Mouse (Mus musculus) bone marrow, adult 2 months (tissue): ENCODE results near the gene Oxnad1. TPM values are rescaled to one million over a fixed set of nuclear protein-coding genes. Genes with fewer than 3 reads are reported as not detected.
A peak's percentile ranks its signal among the peaks of the same experiment; 100 is the strongest.
"Not testable (repeated sequence)": the region's sequence is repeated elsewhere in the genome, so short reads cannot be mapped to it uniquely, and the experiment has no call there.

Source experiments
- H3K27ac ChIP-seq: fragments of 200-500 bp; 2 replicates; pipeline ENCODE4 v1.5.1; 2012; ENCODE audit warnings: low read depth, mild to moderate bottlenecking, control low read depth, inconsistent platforms, low read length; ENCODE audit not compliant: control insufficient read depth, poor library complexity, insufficient read depth
- H3K4me1 ChIP-seq: fragments of 200-500 bp; 2 replicates; pipeline ENCODE4 v1.6.1; 2011; ENCODE audit warnings: low read length; ENCODE audit not compliant: control insufficient read depth, insufficient read depth
- H3K4me3 ChIP-seq: fragments of 200-500 bp; replicated peaks from 2 replicates; pipeline ENCODE3; 2011; ENCODE audit warnings: mild to moderate bottlenecking, low read depth, low read length, control low read depth; ENCODE audit not compliant: control insufficient read depth
- CTCF ChIP-seq: fragments of 200-500 bp; IDR thresholded peaks from 2 replicates; pipeline ENCODE4 v1.5.1; 2011; ENCODE audit warnings: low read length, control low read depth; ENCODE audit not compliant: control insufficient read depth, insufficient read depth
- POLR2A ChIP-seq: fragments of 200-500 bp; IDR thresholded peaks from 2 replicates; pipeline ENCODE4 v1.6.1; 2011; ENCODE audit warnings: low read depth, mild to moderate bottlenecking, control low read depth, low read length, borderline replicate concordance; ENCODE audit not compliant: control insufficient read depth
- WGBS: fragments of 180-500 bp; shearing (Covaris S2); methylation state at CpG from one replicate; pipeline ENCODE4 v1.1.7; 2018; 5-methylcytosine and 5-hydroxymethylcytosine counted together
- polyA plus RNA-seq: library from polyadenylated mRNA; stranded (reverse); fragments of >200 nt; gene quantifications from 2 replicates; pipeline ENCODE4 v1.2.4, GENCODE M21; 2011; ENCODE audit warnings: low replicate concordance; ENCODE audit not compliant: missing spikeins, insufficient read depth, insufficient read length

Gene Oxnad1
- polyA plus RNA-seq, 1 experiment = 6.5 TPM

- Histone ChIP-seq H3K27ac (no peak overlapping the region), H3K4me1 (no peaks in the 10 kb centered on the region), H3K4me3 (no peak overlapping the region)
- 94% methylated on average over 6 of the region's 6 CpGs for WGBS
- no peak for TF ChIP-seq CTCF
Measured at GRCm38 (mm10) chr14:32082891-32083290, 2.3 kb upstream of the Oxnad1 start.

GRCm38 (mm10) chr14:32083466-32083865 lies 1.7 kb upstream of the Oxnad1 start:
- WGBS = 89% methylated on average over 2 of the region's 2 CpGs
- no peaks in the 10 kb centered on the region for H3K4me1 ChIP-seq
- no peak overlapping the region for H3K4me3 ChIP-seq
- no peak overlapping the region for H3K27ac ChIP-seq
- TF ChIP-seq CTCF = no peak
- no peak for TF ChIP-seq POLR2A

- Histone ChIP-seq H3K27ac (peak within 1 kb of the TSS; percentile 84), H3K4me3 (peak within 1 kb of the TSS; percentile 95), H3K4me1 (no peaks in the 10 kb centered on the region)
- WGBS = under 1% methylated on average over 43 of the region's 43 CpGs
- peak; percentile 48; the same call in 1 of the 2 replicates for TF ChIP-seq CTCF
- TF ChIP-seq POLR2A = peak; percentile 80; the same call in 1 of the 2 replicates
Measured at GRCm38 (mm10) chr14:32085486-32086201, 470 bp downstream of the Oxnad1 start, which contains the start of gene Dph3. Gene Dph3 (minus strand): TSS chr14:32085729.

GRCm38 (mm10) chr14:32086226-32086625 lies 1.1 kb downstream of the Oxnad1 start:
- Histone ChIP-seq H3K27ac (no peak overlapping the region), H3K4me3 (peak overlapping the region; percentile 95), H3K4me1 (no peaks in the 10 kb centered on the region)
- TF ChIP-seq POLR2A (no peak), CTCF (no peak)
- WGBS = 26% methylated on average over 8 of the region's 8 CpGs

DNA sequence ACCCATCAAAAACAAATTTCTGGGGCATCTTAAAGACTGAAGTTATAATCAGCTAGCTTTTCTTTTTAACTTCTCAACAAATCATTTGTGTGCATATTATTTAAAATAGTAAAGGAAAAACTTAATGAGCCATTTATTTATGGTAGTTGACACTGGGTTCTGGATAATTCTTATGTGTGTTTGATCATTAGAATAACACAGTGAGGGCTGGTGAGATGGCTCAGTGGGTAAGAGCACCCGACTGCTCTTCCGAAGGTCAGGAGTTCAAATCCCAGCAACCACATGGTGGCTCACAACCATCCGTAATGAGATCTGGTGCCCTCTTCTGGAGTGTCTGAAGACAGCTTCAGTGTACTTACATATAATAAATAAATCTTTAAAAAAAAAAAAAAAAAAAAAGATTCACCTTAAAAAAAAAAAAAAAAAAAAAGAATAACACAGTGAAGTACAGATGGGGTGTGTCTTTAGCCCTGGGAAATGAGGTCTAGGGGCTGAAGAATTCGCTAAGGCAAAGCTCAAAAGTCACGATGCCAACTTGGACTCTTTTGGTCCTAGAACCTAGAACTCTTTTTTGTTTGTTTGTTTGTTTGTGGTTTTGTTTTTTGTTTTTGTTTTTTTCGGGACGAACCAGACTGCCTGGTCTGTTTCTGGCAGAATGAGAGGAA lies 2.5 kb downstream of the Oxnad1 start:
- not testable (repeated sequence) for H3K27ac ChIP-seq, H3K4me1 ChIP-seq, H3K4me3 ChIP-seq
- WGBS = 82% methylated on average over 7 of the region's 7 CpGs

- Histone ChIP-seq H3K4me1 (no peaks in the 10 kb centered on the region), H3K27ac (no peak overlapping the region)
- WGBS = 89% methylated on average over 4 of the region's 4 CpGs
Measured at GRCm38 (mm10) chr14:32091124-32091523, 6.0 kb downstream of the Oxnad1 start.

DNA sequence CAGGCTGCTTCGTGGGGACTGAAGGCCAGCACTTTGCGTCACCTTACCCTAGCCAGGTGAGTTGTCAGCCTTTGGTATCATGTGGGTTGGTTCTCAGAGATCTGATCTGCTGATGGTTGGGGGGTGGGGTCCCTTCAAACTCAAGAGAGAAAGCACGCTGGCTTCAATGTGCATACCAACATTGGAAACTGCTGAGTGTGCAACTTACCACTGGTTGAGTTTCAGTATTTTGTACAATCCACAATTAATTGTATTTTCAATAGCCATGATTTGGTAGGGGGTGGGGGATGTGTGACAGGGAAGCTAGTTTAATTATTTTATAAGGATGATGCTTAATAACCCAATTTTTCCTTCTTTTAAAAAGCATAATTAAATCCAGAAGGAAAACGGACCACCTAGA lies 6.5 kb downstream of the Oxnad1 start:
- WGBS = 87% methylated on average over 4 of the region's 4 CpGs

More at GRCm38 (mm10) chr14:32091124-32091523, 6.0 kb downstream of the Oxnad1 start:
- H3K4me3 ChIP-seq = no peak overlapping the region
- no peak for TF ChIP-seq CTCF
- no peak for TF ChIP-seq POLR2A

DNA sequence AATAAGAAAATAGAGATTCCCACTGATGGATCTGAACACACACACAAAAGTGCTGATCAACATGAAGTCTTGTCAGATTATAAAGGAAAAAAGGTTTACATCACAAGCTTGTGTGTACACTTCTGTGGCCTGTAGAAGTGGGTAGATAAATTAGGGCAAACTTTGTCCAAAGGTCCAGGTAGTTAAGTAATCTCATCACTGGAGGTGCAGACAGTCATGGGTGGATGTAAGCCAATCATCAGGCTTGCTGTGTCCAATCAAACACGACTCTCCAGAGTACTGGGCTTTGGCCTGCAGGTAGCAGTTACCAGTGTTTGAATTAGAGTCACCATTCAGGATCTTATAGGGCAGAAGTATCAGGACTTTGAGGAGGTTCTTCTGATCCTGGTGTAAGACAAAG lies 7.8 kb downstream of the Oxnad1 start:
- no peak overlapping the region for H3K4me3 ChIP-seq
- H3K4me1 ChIP-seq = no peaks in the 10 kb centered on the region
- H3K27ac ChIP-seq = no peak overlapping the region
- WGBS = 60% methylated on average over 1 of the region's 1 CpGs
- TF ChIP-seq POLR2A (no peak), CTCF (no peak)

More for the DNA sequence above, 6.5 kb downstream of the Oxnad1 start:
- no peaks in the 10 kb centered on the region for H3K4me1 ChIP-seq
- H3K27ac ChIP-seq = no peak overlapping the region
- H3K4me3 ChIP-seq = no peak overlapping the region
- TF ChIP-seq CTCF (no peak), POLR2A (no peak)
